Mouse (Mus musculus) G1E (cell line): ENCODE measurements at regions not wholly inside any gene's neighbourhood (a gene's known extent, or its start where the extent isn't known, plus 50 kb on each side); places are given as distances from the start of the nearest gene placed in this dataset.

Experiments used
- ATAC-seq: 2 replicates; pipeline ENCODE4 v1.8.0; 2016; ENCODE audit warnings: mild to moderate bottlenecking; ENCODE audit not compliant: insufficient number of reproducible peaks, poor library complexity, low FRiP score, severe bottlenecking; ENCODE audit errors: extremely low read depth
- DNase-seq: peaks from one replicate; pipeline ENCODE4 v3.0.0; 2012; ENCODE audit warnings: low spot score
- H3K27me3 ChIP-seq: 2 replicates; pipeline ENCODE4 v1.6.1; 2012; ENCODE audit warnings: mild to moderate bottlenecking, low read length, inconsistent platforms; ENCODE audit not compliant: insufficient read depth
- H3K36me3 ChIP-seq: replicated peaks from 2 replicates; pipeline ENCODE3; 2012; ENCODE audit warnings: mild to moderate bottlenecking, inconsistent platforms
- H3K4me1 ChIP-seq: 2 replicates; pipeline ENCODE4 v1.6.1; 2012; ENCODE audit warnings: low read depth, low read length, inconsistent platforms, mixed read lengths; ENCODE audit not compliant: insufficient read depth
- H3K4me3 ChIP-seq: 2 replicates; pipeline ENCODE4 v1.5.1; 2012; ENCODE audit warnings: low read depth, mild to moderate bottlenecking, inconsistent platforms, low read length, moderate library complexity, mixed read lengths
- H3K9me3 ChIP-seq: replicated peaks from 2 replicates; pipeline ENCODE4 v1.6.1; 2012; ENCODE audit warnings: inconsistent platforms
- CTCF ChIP-seq: IDR thresholded peaks from 2 replicates; pipeline ENCODE4 v1.5.1; 2012; ENCODE audit warnings: low read depth, low read length, inconsistent platforms, mixed read lengths
- GATA1 ChIP-seq: IDR thresholded peaks from 2 replicates; pipeline ENCODE4 v1.6.1; 2012; ENCODE audit warnings: borderline replicate concordance, low read length, inconsistent platforms, mixed read lengths
- GATA2 ChIP-seq: IDR thresholded peaks from 2 replicates; pipeline ENCODE4 v1.6.1; 2012; ENCODE audit warnings: low read depth, low read length, inconsistent platforms, borderline replicate concordance
- POLR2AphosphoS5 ChIP-seq: IDR thresholded peaks from 2 replicates; pipeline ENCODE4 v1.6.1; 2012; ENCODE audit warnings: low read depth, low read length, inconsistent platforms; ENCODE audit not compliant: insufficient replicate concordance
- TAL1 ChIP-seq: conservative IDR thresholded peaks from 2 replicates; pipeline ENCODE4 v1.6.1; 2012; ENCODE audit warnings: low read depth, low read length, inconsistent platforms, mixed read lengths

DNA sequence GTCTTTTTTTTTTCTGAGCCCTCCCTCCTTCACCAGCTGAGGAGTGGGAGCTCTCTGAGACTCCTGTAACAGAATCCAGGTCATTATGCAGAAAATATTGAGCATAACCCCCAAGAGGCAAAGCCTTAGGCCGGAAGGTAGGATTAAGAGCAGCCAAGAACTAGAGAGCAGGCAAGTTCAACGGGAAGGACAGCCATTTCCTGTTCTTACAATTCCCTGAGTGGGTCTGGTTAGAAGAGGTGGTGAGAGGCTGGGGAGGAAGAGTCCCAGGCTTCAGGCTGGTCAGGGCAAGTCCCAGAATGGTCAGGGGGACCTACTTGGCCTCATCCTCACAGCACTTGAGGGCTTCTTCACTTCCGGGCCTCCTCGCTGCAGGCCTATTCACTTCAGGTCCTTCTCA is 115.4 kb upstream of the S1pr3 start:
- TF ChIP-seq GATA1 (no peak), POLR2AphosphoS5 (no peak), GATA2 (no peak)
- DNase-seq (no peak), ATAC-seq (no peak)
- no peaks in the 10 kb centered on the region for H3K4me1 ChIP-seq
- no peaks in the 10 kb centered on the region for H3K36me3 ChIP-seq
- no peaks in the 10 kb centered on the region for H3K27me3 ChIP-seq
- peaks cover 49% of the 10 kb centered on the region for H3K9me3 ChIP-seq
- H3K4me3 ChIP-seq = no peak overlapping the region

DNA sequence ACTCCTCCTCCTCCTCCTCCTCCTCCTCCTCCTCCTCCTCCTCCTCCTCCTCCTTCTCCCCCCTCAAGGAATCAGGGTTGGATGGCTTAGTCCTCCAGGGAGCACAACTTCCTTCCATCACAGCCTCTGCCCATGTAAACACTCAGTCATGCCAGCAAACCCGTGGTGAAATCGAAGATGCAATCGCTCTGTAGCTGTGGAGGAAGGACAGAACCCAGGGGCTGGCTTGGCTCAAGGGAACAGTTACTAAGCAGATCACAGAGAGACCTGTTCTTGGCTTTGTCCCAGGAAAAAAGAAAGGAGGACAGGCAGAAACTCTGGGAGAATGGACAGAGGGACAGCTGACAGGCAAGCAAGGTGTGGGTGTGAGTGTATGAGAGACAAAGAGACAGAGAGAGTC is 112.6 kb upstream of the S1pr3 start:
- ATAC-seq = no peak
- H3K4me3 ChIP-seq = no peak overlapping the region
- H3K27me3 ChIP-seq = no peaks in the 10 kb centered on the region
- H3K4me1 ChIP-seq = no peaks in the 10 kb centered on the region
- TF ChIP-seq POLR2AphosphoS5 = no peak
- no peak for TF ChIP-seq GATA2
- no peak for TF ChIP-seq CTCF
- no peak for TF ChIP-seq GATA1
- TF ChIP-seq TAL1 = no peak
- peaks cover 47% of the 10 kb centered on the region for H3K9me3 ChIP-seq
- H3K36me3 ChIP-seq = no peaks in the 10 kb centered on the region
- DNase-seq = no peak

DNA sequence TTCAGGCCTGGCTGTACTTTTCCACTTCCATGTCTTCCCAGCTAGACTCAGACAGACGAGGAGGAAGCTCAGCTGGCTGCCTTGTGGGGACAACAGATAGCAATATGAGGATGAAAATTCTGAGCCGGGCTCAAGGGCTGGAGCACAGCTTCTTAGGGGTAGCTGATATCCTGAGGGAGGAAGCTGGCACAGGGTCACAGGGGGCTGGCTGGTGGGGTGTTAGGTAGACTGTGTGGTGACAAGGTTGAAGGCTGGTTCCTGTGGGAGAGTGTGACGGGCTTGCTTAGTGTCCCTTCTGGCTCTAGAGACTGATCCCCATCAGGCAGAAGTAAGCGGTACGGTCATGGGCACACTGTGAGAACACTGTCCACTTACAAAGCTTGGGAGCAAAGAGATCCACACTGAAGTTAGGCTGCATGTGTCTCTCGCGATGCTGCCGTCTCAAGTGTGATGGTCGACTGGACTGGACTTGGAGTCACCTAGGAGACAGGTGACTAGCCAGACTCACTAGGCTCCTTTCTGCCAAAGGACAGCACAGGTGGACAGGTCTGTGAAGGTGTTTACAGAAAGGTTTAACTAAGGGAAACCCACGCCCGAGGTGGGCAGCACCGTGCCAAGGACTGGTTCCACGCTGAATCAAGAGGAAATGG is 111.1 kb upstream of the S1pr3 start:
- Histone ChIP-seq H3K27me3 (no peaks in the 10 kb centered on the region), H3K36me3 (no peaks in the 10 kb centered on the region), H3K4me1 (no peaks in the 10 kb centered on the region), H3K4me3 (no peak overlapping the region), H3K9me3 (peaks cover 43% of the 10 kb centered on the region)
- DNase-seq (no peak), ATAC-seq (no peak)
- TF ChIP-seq GATA1 (no peak), GATA2 (no peak), CTCF (no peak)

DNA sequence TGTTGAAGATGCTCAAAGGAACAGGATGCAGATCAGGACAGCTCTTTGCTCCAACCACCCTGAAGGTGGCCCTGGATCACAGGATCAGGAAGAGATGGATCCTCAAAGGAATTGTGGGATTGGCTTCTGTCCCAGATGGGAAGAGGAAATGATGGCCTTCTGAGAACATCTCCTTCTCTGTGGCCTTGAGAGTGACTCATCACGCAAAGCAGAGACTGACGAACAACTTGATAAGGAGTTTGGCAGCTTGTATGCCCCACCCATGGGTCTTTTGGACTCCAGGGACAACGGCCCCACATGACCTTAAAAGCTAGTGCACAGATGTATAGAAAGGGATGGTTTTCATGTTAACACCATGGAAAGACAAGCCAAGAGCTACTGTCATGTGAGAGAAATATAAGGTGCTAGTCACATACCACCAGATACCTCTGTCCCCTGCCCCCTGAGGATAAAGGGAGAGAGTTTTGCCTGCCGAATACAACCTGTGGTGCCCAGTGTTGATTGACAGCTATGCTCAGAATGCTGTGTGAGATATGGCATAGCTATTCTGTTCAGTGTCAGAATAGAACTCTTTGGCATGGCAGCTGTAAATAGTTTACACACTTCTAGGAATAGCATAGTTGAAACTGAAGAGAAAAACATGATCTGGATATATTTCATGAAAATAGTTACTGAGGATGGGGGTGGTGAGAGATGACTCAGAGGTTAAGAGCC is 109.2 kb upstream of the S1pr3 start:
- TF ChIP-seq POLR2AphosphoS5 = no peak
- no peak for TF ChIP-seq GATA2
- TF ChIP-seq TAL1 = no peak
- no peak for TF ChIP-seq GATA1
- TF ChIP-seq CTCF = no peak
- Histone ChIP-seq H3K9me3 (peaks cover 34% of the 10 kb centered on the region), H3K4me3 (no peak overlapping the region), H3K36me3 (no peaks in the 10 kb centered on the region), H3K4me1 (no peaks in the 10 kb centered on the region), H3K27me3 (no peaks in the 10 kb centered on the region)
- DNase-seq (no peak), ATAC-seq (no peak)

DNA sequence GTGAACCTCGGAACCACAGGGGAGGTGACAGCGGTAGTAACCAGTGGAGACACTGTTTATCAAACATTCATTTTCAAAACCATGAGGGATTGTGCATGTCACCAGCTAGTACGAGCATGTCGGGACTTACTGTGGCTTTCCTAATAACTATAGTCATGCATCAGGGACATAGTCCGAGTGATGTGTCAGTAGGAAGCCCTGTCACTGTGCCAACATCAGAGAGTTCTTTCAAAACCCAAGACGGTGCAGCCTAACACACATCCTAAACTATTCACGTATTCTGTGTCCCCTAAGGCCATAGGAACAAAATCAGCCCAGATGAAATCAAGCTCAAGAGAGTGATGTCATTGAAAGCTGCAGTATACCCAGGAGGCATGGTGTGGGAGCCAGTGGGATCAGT is 107.0 kb upstream of the S1pr3 start:
- H3K27me3 ChIP-seq = no peaks in the 10 kb centered on the region
- no peaks in the 10 kb centered on the region for H3K4me1 ChIP-seq
- no peak overlapping the region for H3K4me3 ChIP-seq
- H3K36me3 ChIP-seq = no peaks in the 10 kb centered on the region
- peaks cover 22% of the 10 kb centered on the region for H3K9me3 ChIP-seq
- ATAC-seq (no peak), DNase-seq (no peak)
- TF ChIP-seq GATA1 (no peak), GATA2 (no peak), TAL1 (no peak), CTCF (no peak), POLR2AphosphoS5 (no peak)

DNA sequence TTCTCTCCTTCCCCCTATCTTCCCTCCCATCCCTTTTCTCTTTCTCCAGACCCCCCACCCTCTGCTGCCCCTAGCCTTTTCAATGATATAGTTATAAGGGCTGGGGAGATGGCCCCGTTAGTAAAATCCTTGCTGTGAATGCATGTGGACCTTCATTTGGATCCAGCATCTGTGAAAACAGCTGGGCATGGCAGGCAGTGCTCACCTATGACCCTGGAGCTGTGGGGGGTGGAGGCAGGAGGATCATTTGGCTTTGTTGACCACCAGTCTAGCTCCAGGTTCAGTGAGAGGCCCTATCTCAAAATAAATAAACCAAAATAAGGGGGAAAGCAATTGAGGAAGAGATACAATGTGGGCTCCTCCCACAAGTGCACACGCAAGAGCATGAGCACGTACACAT is 105.3 kb upstream of the S1pr3 start:
- DNase-seq = no peak
- Histone ChIP-seq H3K27me3 (no peaks in the 10 kb centered on the region), H3K9me3 (peaks cover 16% of the 10 kb centered on the region), H3K4me1 (no peaks in the 10 kb centered on the region), H3K4me3 (no peak overlapping the region), H3K36me3 (no peaks in the 10 kb centered on the region)
- TF ChIP-seq GATA2 = no peak
- TF ChIP-seq GATA1 = no peak
- TF ChIP-seq TAL1 = no peak
- no peak for TF ChIP-seq CTCF
- no peak for TF ChIP-seq POLR2AphosphoS5
- no peak for ATAC-seq
